Mouse (Mus musculus) G1E (cell line): ENCODE data around the gene Lman1l.

Experiments used
- CTCF ChIP-seq: IDR thresholded peaks from 2 replicates; pipeline ENCODE4 v1.5.1; 2012; ENCODE audit warnings: low read depth, low read length, inconsistent platforms, mixed read lengths
- GATA1 ChIP-seq: IDR thresholded peaks from 2 replicates; pipeline ENCODE4 v1.6.1; 2012; ENCODE audit warnings: borderline replicate concordance, low read length, inconsistent platforms, mixed read lengths
- GATA2 ChIP-seq: IDR thresholded peaks from 2 replicates; pipeline ENCODE4 v1.6.1; 2012; ENCODE audit warnings: low read depth, low read length, inconsistent platforms, borderline replicate concordance
- POLR2AphosphoS5 ChIP-seq: IDR thresholded peaks from 2 replicates; pipeline ENCODE4 v1.6.1; 2012; ENCODE audit warnings: low read depth, low read length, inconsistent platforms; ENCODE audit not compliant: insufficient replicate concordance
- TAL1 ChIP-seq: conservative IDR thresholded peaks from 2 replicates; pipeline ENCODE4 v1.6.1; 2012; ENCODE audit warnings: low read depth, low read length, inconsistent platforms, mixed read lengths

DNA sequence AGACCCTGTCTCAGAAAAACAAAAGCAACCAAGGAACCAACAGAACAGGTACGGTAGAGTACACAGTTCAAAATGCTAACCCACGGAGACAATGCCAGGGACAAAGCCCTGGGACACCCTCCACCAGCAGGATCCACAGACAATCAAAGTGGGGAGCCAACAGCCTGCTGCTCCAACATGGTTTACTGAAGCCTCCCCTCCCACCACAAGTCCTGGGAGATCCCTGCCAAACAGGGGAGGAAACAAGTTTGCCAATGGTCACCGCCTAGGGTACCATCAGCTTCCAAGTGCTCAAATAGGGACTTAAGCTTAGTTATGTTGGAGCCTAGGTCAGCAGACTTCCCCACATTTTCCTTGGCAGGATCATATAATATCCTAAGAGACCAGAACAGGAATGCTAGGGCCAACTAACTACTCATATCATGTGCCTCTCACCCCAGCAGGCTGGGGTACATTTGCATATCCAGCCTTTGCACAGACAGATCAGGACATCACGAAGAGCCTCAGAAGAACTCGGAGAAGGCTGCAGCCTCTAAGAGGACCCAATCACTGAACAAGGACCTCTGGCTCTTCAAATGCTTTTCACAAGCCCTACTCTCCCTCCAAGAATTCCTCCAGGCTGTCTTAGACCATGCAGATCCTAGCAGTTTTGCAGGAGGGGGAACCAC lies 19.2 kb upstream of the Lman1l start:
- TF ChIP-seq CTCF, result no peak
- TF ChIP-seq TAL1, result no peak
- TF ChIP-seq GATA1, result no peak
- no peak for TF ChIP-seq GATA2
- TF ChIP-seq POLR2AphosphoS5, result no peak
